Mouse (Mus musculus): ENCODE data around the gene Rorb. TPM values are rescaled to one million over a fixed set of nuclear protein-coding genes. Genes with fewer than 3 reads are reported as not detected.

Rorb gene
- polyA plus RNA-seq, 1 experiment, result 22.4 TPM

- Histone ChIP-seq H3K4me1 (ENCODE audit: control insufficient read depth, insufficient read depth, low read length) (no peaks in the 10 kb centered on the region), H3K27ac (ENCODE audit: insufficient read depth, low read length) (no peak overlapping the region), H3K4me3 (ENCODE audit: insufficient read depth, low read length) (no peak overlapping the region)
- no peak for TF ChIP-seq POLR2A (IDR thresholded peaks at IDR 0.05; ENCODE audit: extremely low read depth, insufficient read depth, low read length)
- TF ChIP-seq CTCF (IDR thresholded peaks at IDR 0.05; ENCODE audit: extremely low read depth, insufficient read depth, low read length), result no peak
These were observed 208.8 kb downstream of the Rorb start for GRCm38 (mm10) chr19:18902041-18902693.

GRCm38 (mm10) chr19:18898238-18898637, 212.8 kb downstream of the Rorb start:
- no peak overlapping the region for H3K4me3 ChIP-seq (ENCODE audit: insufficient read depth, low read length)
- no peak overlapping the region for H3K27ac ChIP-seq (ENCODE audit: insufficient read depth, low read length)
- no peaks in the 10 kb centered on the region for H3K4me1 ChIP-seq (ENCODE audit: control insufficient read depth, insufficient read depth, low read length)
- no peak for TF ChIP-seq CTCF (IDR thresholded peaks at IDR 0.05; ENCODE audit: extremely low read depth, insufficient read depth, low read length)
- no peak for TF ChIP-seq POLR2A (IDR thresholded peaks at IDR 0.05; ENCODE audit: extremely low read depth, insufficient read depth, low read length)

DNA sequence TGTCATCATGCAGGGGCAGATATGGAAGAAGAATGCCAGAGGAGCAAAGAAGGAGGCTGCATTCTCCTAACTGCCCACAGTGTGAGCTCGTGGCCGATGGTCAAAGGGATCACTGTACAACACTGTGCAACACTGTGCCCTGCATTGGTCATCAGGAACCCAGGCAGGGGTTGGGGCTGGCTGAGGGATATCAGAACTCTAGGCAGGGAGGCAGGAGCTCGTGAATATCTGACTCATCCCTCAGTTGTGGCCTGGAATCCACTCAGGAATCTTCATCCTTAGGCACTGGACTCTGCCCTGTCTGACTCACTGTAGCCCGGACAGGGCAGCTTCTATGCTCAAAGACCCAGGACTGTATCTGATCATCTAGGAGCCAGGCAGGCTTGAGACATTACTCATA, 220.8 kb downstream of the Rorb start:
- Histone ChIP-seq H3K4me1 (ENCODE audit: control insufficient read depth, insufficient read depth, low read length) (peaks cover 2% of the 10 kb centered on the region; the same call in 1 of the 2 replicates), H3K4me3 (ENCODE audit: insufficient read depth, low read length) (no peak overlapping the region), H3K27ac (ENCODE audit: insufficient read depth, low read length) (peak overlapping the region; percentile 12; the same call in 1 of the 2 replicates)
- TF ChIP-seq POLR2A (IDR thresholded peaks at IDR 0.05; ENCODE audit: extremely low read depth, insufficient read depth, low read length) (no peak), CTCF (IDR thresholded peaks at IDR 0.05; ENCODE audit: extremely low read depth, insufficient read depth, low read length) (no peak)

- peaks cover 2% of the 10 kb centered on the region; the same call in 1 of the 2 replicates for H3K4me1 ChIP-seq (ENCODE audit: control insufficient read depth, insufficient read depth, low read length)
- TF ChIP-seq CTCF (IDR thresholded peaks at IDR 0.05; ENCODE audit: extremely low read depth, insufficient read depth, low read length), result no peak
- no peak for TF ChIP-seq POLR2A (IDR thresholded peaks at IDR 0.05; ENCODE audit: extremely low read depth, insufficient read depth, low read length)
- peak overlapping the region; percentile 21; the same call in 1 of the 2 replicates for H3K4me3 ChIP-seq (ENCODE audit: insufficient read depth, low read length)
- peak overlapping the region; percentile 63 for H3K27ac ChIP-seq (ENCODE audit: insufficient read depth, low read length)
These were observed 221.4 kb downstream of the Rorb start for GRCm38 (mm10) chr19:18889632-18890031.

DNA sequence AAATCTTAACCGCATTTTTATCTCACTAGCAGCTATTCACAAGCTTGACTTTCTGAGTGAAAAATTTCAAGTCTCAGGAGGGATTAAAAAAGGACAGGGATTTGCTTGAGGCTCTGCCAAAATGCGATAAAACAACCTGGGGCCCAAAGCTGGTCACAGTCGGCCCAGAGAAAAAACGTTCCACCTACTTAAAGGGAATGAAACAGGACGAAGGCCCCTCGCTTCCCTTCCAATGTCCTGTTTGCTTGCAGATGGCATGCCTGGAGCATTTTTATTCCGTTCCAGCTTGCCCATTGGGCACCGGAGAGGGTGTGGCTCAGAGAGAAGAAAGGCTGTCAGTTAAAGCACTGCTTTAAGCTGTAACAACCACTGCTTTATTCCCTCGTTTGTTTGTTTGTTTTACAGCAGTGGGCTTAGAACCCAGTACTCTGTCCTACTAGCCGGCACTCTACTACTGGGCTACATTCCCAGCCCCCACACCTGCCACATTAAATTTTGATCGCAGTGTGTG, 221.8 kb downstream of the Rorb start:
- TF ChIP-seq POLR2A (IDR thresholded peaks at IDR 0.05; ENCODE audit: extremely low read depth, insufficient read depth, low read length) (0 out of 2 replicates have a peak, but pooled peaks have one; percentile 29), CTCF (IDR thresholded peaks at IDR 0.05; ENCODE audit: extremely low read depth, insufficient read depth, low read length) (no peak)
- peaks cover 2% of the 10 kb centered on the region; the same call in 1 of the 2 replicates for H3K4me1 ChIP-seq (ENCODE audit: control insufficient read depth, insufficient read depth, low read length)
- H3K27ac ChIP-seq (ENCODE audit: insufficient read depth, low read length), result peak overlapping the region; percentile 63

GRCm38 (mm10) chr19:18888491-18889116, 222.4 kb downstream of the Rorb start:
- TF ChIP-seq POLR2A (IDR thresholded peaks at IDR 0.05; ENCODE audit: extremely low read depth, insufficient read depth, low read length), result no peak
- TF ChIP-seq CTCF (IDR thresholded peaks at IDR 0.05; ENCODE audit: extremely low read depth, insufficient read depth, low read length), result no peak
- H3K27ac ChIP-seq (ENCODE audit: insufficient read depth, low read length), result peak overlapping the region; percentile 63; the same call in 1 of the 2 replicates
- peak overlapping the region; percentile 21; the same call in 1 of the 2 replicates for H3K4me3 ChIP-seq (ENCODE audit: insufficient read depth, low read length)
- H3K4me1 ChIP-seq (ENCODE audit: control insufficient read depth, insufficient read depth, low read length), result peaks cover 2% of the 10 kb centered on the region; the same call in 1 of the 2 replicates

More for the DNA sequence above, 221.8 kb downstream of the Rorb start:
- peak overlapping the region; percentile 21 for H3K4me3 ChIP-seq (ENCODE audit: insufficient read depth, low read length)

DNA sequence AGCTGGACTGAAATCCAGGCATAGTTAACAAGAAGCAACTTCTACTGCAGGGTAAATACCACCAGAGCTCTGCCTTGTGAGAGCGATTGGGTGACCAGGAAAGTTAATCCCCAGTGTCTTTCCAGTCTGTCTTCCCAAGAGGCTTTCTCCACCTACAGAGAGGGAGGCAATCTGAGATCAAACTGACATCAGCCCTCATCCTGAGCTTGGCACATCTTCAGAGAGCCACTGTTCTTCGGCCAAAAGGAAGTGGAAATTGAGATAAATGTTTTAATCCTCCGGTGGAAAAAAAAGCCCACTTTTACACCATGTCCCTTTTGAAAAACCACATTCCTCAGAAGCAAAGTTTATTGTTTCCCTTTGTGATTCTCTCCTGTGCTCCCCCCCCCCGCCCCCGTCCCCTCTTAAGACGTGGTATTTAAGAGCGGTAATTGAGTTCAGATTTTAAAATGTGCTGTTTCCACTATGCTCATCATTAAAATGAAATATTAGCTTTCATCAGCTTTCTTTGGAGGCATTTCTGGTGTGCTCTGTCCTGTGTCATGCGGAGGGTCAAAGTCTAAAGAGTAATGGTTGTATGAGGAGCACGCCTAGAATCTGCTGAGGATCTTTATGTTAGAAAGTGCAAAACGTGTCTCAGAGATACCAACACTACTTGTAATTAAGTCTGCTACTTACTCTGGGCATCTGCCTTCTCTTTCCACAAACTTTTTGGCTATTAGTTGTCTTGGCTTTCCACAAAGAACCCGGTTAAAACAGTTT, 223.2 kb downstream of the Rorb start:
- Histone ChIP-seq H3K4me3 (ENCODE audit: insufficient read depth, low read length) (no peak overlapping the region), H3K27ac (ENCODE audit: insufficient read depth, low read length) (no peak overlapping the region; the same call in 1 of the 2 replicates), H3K4me1 (ENCODE audit: control insufficient read depth, insufficient read depth, low read length) (peaks cover 2% of the 10 kb centered on the region; the same call in 1 of the 2 replicates)
- no peak for TF ChIP-seq POLR2A (IDR thresholded peaks at IDR 0.05; ENCODE audit: extremely low read depth, insufficient read depth, low read length)

DNA sequence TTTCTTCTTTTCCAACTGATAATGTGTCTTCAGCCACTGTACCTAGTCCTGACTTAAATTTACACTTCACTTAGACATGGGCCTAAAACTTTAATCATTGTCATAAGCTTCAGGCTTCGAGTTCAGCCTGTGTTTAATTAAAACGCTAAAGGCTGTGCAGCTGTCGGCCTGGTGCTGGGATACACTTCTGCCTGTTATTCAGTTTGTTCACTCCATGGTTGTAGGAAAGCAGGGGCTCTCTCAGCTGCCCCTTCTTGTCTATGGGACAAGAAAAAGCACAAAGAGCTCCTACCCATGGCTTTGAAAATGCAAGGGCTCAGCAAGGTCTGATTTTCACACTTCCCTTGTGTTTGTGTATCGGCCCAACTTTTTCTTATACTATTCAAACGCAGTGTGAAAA, 229.8 kb downstream of the Rorb start:
- no peak for TF ChIP-seq POLR2A (IDR thresholded peaks at IDR 0.05; ENCODE audit: extremely low read depth, insufficient read depth, low read length)
- TF ChIP-seq CTCF (IDR thresholded peaks at IDR 0.05; ENCODE audit: extremely low read depth, insufficient read depth, low read length), result no peak
- H3K27ac ChIP-seq (ENCODE audit: insufficient read depth, low read length), result no peak overlapping the region
- H3K4me1 ChIP-seq (ENCODE audit: control insufficient read depth, insufficient read depth, low read length), result no peaks in the 10 kb centered on the region
- no peak overlapping the region for H3K4me3 ChIP-seq (ENCODE audit: insufficient read depth, low read length)
